Mouse (Mus musculus) forebrain, embryonic 16.5 days (tissue): ENCODE measurements around the gene Bcas3. TPM values are rescaled to one million over a fixed set of nuclear protein-coding genes. Genes with fewer than 3 reads are reported as not detected.

Source experiments
- ATAC-seq: fragments of 200-750 bp; cut with Nextera tagmentation; 2 replicates; pipeline ENCODE4 v1.8.0; 2017; ENCODE audit warnings: mild to moderate bottlenecking, moderate library complexity
- H3K27ac ChIP-seq: fragments of 300-500 bp; sonication (generic); 2 replicates; pipeline ENCODE4 v1.5.1; 2014; ENCODE audit warnings: low read length, control low read depth
- H3K27me3 ChIP-seq: fragments of 300-500 bp; sonication (generic); replicated peaks from 2 replicates; pipeline ENCODE4 v1.6.1; 2014; ENCODE audit warnings: low read length; ENCODE audit not compliant: control insufficient read depth, insufficient read depth
- H3K36me3 ChIP-seq: fragments of 300-500 bp; sonication (generic); 2 replicates; pipeline ENCODE4 v1.6.1; 2014; ENCODE audit not compliant: control insufficient read depth, insufficient read depth
- H3K4me1 ChIP-seq: fragments of 300-500 bp; sonication (generic); replicated peaks from 2 replicates; pipeline ENCODE4 v1.6.1; 2014; ENCODE audit warnings: low read length; ENCODE audit not compliant: control insufficient read depth, insufficient read depth
- H3K4me2 ChIP-seq: fragments of 300-500 bp; sonication (generic); 2 replicates; pipeline ENCODE4 v1.6.1; 2014; ENCODE audit warnings: mild to moderate bottlenecking, low read length, control low read depth
- H3K4me3 ChIP-seq: fragments of 300-500 bp; sonication (generic); replicated peaks from 2 replicates; pipeline ENCODE4 v1.5.1; 2014; ENCODE audit warnings: mild to moderate bottlenecking, low read length, control low read depth
- H3K9ac ChIP-seq: fragments of 300-500 bp; sonication (generic); replicated peaks from 2 replicates; pipeline ENCODE4 v1.6.1; 2014; ENCODE audit warnings: low read depth, low read length, control low read depth
- H3K9me3 ChIP-seq: fragments of 300-500 bp; sonication (generic); 2 replicates; pipeline ENCODE4 v1.6.1; 2016; ENCODE audit warnings: low read length; ENCODE audit not compliant: control insufficient read depth
- WGBS: fragments of 180-500 bp; shearing (Covaris S2); extraction: QIAGEN DNeasy Blood & Tissue Kit; methylation state at CpG from one replicate; pipeline ENCODE4 v1.1.7; 2014; 5-methylcytosine and 5-hydroxymethylcytosine counted together
- polyA plus RNA-seq: library from polyadenylated mRNA; unstranded; fragments of >200 nt; fragmentation: Nextera tagmentation; extraction: Ambion mirVana; gene quantifications from 2 replicates; pipeline ENCODE4 v1.2.1, GENCODE M21; 2015

The Bcas3 gene
- polyA plus RNA-seq, 1 experiment from 2014 or later = 31.9 TPM

DNA sequence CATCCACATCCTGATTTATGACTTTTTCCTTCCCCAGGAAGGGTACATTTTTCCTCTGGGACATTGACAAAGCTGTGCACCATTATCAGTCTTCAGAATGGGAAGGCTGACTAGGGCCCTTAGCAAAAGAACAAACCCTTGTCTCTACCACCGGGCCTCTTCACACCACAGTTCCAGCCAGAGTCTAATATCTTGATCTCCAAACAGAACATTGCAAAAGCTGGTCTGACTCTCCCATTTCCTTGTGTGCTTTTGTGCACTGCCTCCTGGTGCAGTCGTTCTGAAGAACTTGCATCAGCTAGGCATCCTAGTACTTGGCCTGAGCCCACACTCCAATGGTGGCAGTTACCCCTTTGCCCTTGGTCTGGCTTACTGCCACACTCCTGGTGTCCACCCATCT lies 425.0 kb downstream of the Bcas3 start:
- no peaks in the 10 kb centered on the region for H3K36me3 ChIP-seq
- H3K4me3 ChIP-seq = no peak overlapping the region
- no peaks in the 10 kb centered on the region for H3K4me1 ChIP-seq
- ATAC-seq = no peak
- H3K27ac ChIP-seq = no peak overlapping the region
- no peak overlapping the region for H3K4me2 ChIP-seq
- H3K27me3 ChIP-seq = no peaks in the 10 kb centered on the region
- 96% methylated on average over 2 of the region's 2 CpGs for WGBS
- H3K9ac ChIP-seq = no peak overlapping the region
- no peaks in the 10 kb centered on the region for H3K9me3 ChIP-seq

GRCm38 (mm10) chr11:85780303-85780702 lies 427.3 kb downstream of the Bcas3 start:
- Histone ChIP-seq H3K27me3 (no peaks in the 10 kb centered on the region), H3K9me3 (no peaks in the 10 kb centered on the region), H3K27ac (no peak overlapping the region), H3K9ac (no peak overlapping the region), H3K4me2 (no peak overlapping the region), H3K4me1 (no peaks in the 10 kb centered on the region), H3K36me3 (no peaks in the 10 kb centered on the region), H3K4me3 (no peak overlapping the region)
- no peak for ATAC-seq
- 65% methylated on average over 4 of the region's 4 CpGs for WGBS

DNA sequence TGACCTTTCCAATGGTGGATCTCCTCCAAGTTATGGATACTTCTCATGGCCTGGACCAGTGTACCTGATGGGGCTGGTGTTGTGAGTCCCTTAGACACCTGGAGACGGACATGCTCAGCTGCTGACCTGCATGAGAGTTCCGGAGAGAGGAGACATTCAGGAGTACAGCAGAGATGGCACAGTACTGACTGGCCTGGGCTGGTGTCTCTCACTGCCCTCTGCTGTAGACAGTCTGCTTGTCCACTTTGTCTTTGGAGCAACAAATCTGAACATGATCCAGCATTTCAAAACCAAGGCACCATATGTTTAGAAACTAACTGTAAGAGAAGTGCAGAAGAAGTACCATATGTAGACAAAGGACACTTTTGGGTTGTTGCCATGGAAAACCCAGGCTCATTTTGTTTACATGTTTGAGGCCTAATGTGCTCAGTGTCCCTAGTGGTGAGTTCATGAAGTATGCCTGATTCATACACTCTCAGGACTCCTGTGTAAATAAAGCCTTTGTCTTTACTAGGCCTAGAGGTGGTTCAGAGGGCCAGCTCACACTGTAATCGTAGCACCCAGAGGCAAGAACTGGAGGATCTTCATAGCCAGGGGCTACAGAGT lies 433.2 kb downstream of the Bcas3 start:
- H3K27me3 ChIP-seq = no peaks in the 10 kb centered on the region
- no peaks in the 10 kb centered on the region for H3K36me3 ChIP-seq
- H3K9ac ChIP-seq = no peak overlapping the region
- no peak overlapping the region for H3K4me2 ChIP-seq
- H3K4me1 ChIP-seq = no peaks in the 10 kb centered on the region
- 68% methylated on average over 3 of the region's 3 CpGs for WGBS
- H3K27ac ChIP-seq = no peak overlapping the region
- H3K9me3 ChIP-seq = no peaks in the 10 kb centered on the region
- 0 out of 2 replicates have a peak, but pooled peaks have one; percentile 10 for ATAC-seq
- H3K4me3 ChIP-seq = no peak overlapping the region

- Histone ChIP-seq H3K9me3 (no peaks in the 10 kb centered on the region), H3K27me3 (no peaks in the 10 kb centered on the region), H3K9ac (no peak overlapping the region), H3K36me3 (no peaks in the 10 kb centered on the region), H3K4me2 (no peak overlapping the region), H3K4me3 (no peak overlapping the region), H3K27ac (no peak overlapping the region), H3K4me1 (no peaks in the 10 kb centered on the region)
- WGBS = 86% methylated on average over 7 of the region's 7 CpGs
- ATAC-seq = no peak
Measured at GRCm38 (mm10) chr11:85789750-85790149, 436.8 kb downstream of the Bcas3 start.

DNA sequence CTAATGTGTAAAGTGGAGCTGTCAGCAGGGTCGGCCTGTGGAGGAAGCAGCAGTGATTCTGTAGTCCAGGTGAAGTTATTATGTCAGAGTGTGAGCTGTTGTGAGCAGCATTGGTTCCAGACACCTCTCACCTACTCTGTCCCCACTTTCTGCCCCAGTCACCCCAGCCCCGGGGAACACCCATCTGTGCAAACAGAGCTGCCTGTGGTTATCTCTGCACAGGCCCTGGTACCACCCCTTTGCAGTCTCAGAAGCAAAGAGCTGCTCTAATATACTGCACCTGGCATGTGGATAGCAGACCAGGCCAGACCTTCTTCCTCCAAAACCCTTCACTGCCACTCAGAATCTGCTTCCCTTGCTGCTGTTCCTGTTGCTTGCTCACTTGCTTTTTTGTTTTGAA lies 437.3 kb downstream of the Bcas3 start:
- no peak for ATAC-seq
- no peaks in the 10 kb centered on the region for H3K27me3 ChIP-seq
- H3K4me1 ChIP-seq = no peaks in the 10 kb centered on the region
- no peak overlapping the region for H3K27ac ChIP-seq
- no peak overlapping the region for H3K4me3 ChIP-seq
- H3K36me3 ChIP-seq = no peaks in the 10 kb centered on the region
- H3K9me3 ChIP-seq = no peaks in the 10 kb centered on the region
- H3K4me2 ChIP-seq = no peak overlapping the region
- WGBS = 74% methylated on average over 2 of the region's 2 CpGs
- H3K9ac ChIP-seq = no peak overlapping the region

DNA sequence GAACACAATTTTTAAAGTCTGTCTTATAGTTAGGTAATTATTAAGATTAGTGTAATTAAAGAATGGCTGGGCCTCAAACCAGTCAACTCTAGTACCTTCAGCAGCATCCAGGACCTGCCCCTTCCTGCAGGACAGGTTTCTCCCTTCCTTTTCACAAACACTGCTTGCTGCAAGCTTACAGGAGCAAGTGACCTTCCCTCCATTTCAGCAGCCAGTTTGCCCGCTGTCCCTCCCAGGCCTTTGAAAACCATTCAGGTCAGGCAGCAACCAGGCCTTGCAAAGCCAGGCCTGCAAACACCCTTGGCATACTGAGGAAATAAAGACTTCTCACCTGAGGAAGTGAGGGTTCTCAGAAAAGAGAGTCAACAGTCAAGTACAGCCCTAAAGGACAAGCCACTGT lies 438.2 kb downstream of the Bcas3 start:
- no peak overlapping the region for H3K4me3 ChIP-seq
- H3K9me3 ChIP-seq = no peaks in the 10 kb centered on the region
- no peak for ATAC-seq
- no peak overlapping the region for H3K27ac ChIP-seq
- H3K4me2 ChIP-seq = no peak overlapping the region
- H3K36me3 ChIP-seq = no peaks in the 10 kb centered on the region
- H3K27me3 ChIP-seq = no peaks in the 10 kb centered on the region
- no peaks in the 10 kb centered on the region for H3K4me1 ChIP-seq
- 85% methylated on average over 1 of the region's 1 CpGs for WGBS
- H3K9ac ChIP-seq = no peak overlapping the region

DNA sequence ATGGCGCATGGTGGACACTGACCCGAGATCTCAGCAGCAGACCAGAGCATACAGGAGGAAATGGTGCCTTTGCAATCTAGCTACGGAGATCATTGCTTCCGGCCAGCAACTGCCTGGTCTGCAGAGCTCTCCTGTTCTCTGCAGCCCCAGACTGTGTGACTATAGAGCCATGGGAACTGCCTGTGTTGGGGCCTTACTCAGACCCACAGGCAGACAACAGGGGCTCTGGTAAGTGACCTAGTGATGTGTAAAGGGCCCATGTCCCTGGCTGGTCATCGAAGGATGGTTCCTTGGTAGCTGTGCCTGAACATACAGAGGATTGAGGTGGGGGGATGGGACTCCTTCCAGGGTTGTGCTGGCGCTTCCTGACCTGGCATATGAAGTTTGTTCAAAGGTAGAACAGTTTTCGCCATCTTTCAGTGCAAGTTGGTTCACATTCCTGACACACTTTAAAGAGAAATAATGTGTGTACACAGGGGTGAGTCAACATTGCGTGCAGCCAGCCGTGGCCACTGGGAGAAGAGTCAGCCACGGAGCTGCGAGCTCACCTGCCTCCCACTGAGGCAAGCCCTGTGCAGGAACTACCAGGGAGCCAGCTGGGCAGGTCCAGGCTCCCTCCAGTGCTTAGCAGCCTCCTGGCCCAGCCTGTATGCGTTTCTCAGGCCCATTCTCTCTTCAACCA lies 439.7 kb downstream of the Bcas3 start:
- H3K4me1 ChIP-seq = no peaks in the 10 kb centered on the region
- H3K27me3 ChIP-seq = no peaks in the 10 kb centered on the region
- H3K9ac ChIP-seq = no peak overlapping the region
- no peak overlapping the region for H3K4me3 ChIP-seq
- 73% methylated on average over 12 of the region's 12 CpGs for WGBS
- no peak for ATAC-seq
- no peaks in the 10 kb centered on the region for H3K9me3 ChIP-seq
- no peaks in the 10 kb centered on the region for H3K36me3 ChIP-seq
- no peak overlapping the region for H3K27ac ChIP-seq
- no peak overlapping the region for H3K4me2 ChIP-seq

DNA sequence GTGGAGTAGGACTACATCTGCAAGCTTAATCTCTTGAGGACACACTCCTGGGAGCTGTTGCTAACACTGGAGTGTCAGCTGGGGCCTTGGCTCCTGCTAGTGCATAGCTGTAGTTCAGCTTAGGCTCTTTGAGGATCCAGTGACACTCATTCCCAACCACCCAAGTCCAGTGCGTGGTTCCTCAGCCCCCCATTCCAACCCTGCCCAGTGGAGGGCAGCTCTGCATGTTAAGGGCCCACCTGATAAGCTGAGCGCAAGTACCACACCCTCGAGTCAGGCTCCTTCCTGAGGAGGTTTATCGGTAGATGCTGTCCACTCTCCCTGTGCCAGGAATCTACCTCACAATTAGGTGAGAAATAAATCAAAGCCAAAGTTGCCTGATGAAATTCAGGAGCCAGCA lies 446.5 kb downstream of the Bcas3 start:
- 89% methylated on average over 4 of the region's 4 CpGs for WGBS

GRCm38 (mm10) chr11:85799856-85800255 lies 446.9 kb downstream of the Bcas3 start:
- no peak for ATAC-seq
- no peak overlapping the region for H3K9ac ChIP-seq
- H3K4me1 ChIP-seq = no peaks in the 10 kb centered on the region
- no peak overlapping the region for H3K27ac ChIP-seq
- no peak overlapping the region for H3K4me3 ChIP-seq
- WGBS = 78% methylated on average over 19 of the region's 19 CpGs
- H3K27me3 ChIP-seq = no peaks in the 10 kb centered on the region
- H3K9me3 ChIP-seq = no peaks in the 10 kb centered on the region
- H3K4me2 ChIP-seq = no peak overlapping the region
- H3K36me3 ChIP-seq = no peaks in the 10 kb centered on the region

More for the DNA sequence above, 446.5 kb downstream of the Bcas3 start:
- H3K4me2 ChIP-seq = no peak overlapping the region
- H3K4me1 ChIP-seq = no peaks in the 10 kb centered on the region
- H3K27ac ChIP-seq = no peak overlapping the region
- no peaks in the 10 kb centered on the region for H3K9me3 ChIP-seq
- no peak overlapping the region for H3K9ac ChIP-seq
- H3K27me3 ChIP-seq = no peaks in the 10 kb centered on the region
- H3K4me3 ChIP-seq = no peak overlapping the region
- H3K36me3 ChIP-seq = no peaks in the 10 kb centered on the region
- no peak for ATAC-seq
